Mouse (Mus musculus) cerebellum, adult 8-10 months (tissue): Measurements from ENCODE around the gene Rcan1.
"Not testable (repeated sequence)": the region's sequence is repeated elsewhere in the genome, so short reads cannot be mapped to it uniquely, and the experiment has no call there.

Experiments
- DNase-seq: peaks from one replicate; pipeline ENCODE4 v3.0.0; 2022

Rcan1 gene

GRCm38 (mm10) chr16:92428197-92428950 is 42.3 kb downstream of the Rcan1 start:
- no peak for DNase-seq

GRCm38 (mm10) chr16:92426708-92427107 is 44.0 kb downstream of the Rcan1 start:
- DNase-seq, result no peak

- no peak for DNase-seq
These were observed 44.8 kb downstream of the Rcan1 start for GRCm38 (mm10) chr16:92425875-92426274.

- peak; percentile 29 for DNase-seq
These were observed 47.3 kb downstream of the Rcan1 start for GRCm38 (mm10) chr16:92423363-92423762.

GRCm38 (mm10) chr16:92422435-92423362 is 48.0 kb downstream of the Rcan1 start:
- DNase-seq, result no peak

GRCm38 (mm10) chr16:92421147-92421934 is 49.3 kb downstream of the Rcan1 start:
- no peak for DNase-seq

- no peak for DNase-seq
These were observed 50.0 kb downstream of the Rcan1 start for GRCm38 (mm10) chr16:92420641-92421040.

GRCm38 (mm10) chr16:92419099-92419498 is 51.6 kb downstream of the Rcan1 start:
- no peak for DNase-seq

- DNase-seq, result no peak
These were observed 53.4 kb downstream of the Rcan1 start for GRCm38 (mm10) chr16:92417267-92417666.

- no peak for DNase-seq
These were observed 55.0 kb downstream of the Rcan1 start for GRCm38 (mm10) chr16:92415702-92416118.

- not testable (repeated sequence) for DNase-seq
These were observed 55.6 kb downstream of the Rcan1 start for GRCm38 (mm10) chr16:92415038-92415437.

GRCm38 (mm10) chr16:92412888-92413287 is 57.8 kb downstream of the Rcan1 start:
- no peak for DNase-seq

GRCm38 (mm10) chr16:92411981-92412706 is 58.5 kb downstream of the Rcan1 start:
- DNase-seq, result no peak

- DNase-seq, result no peak
These were observed 60.3 kb downstream of the Rcan1 start for GRCm38 (mm10) chr16:92410344-92410743.

GRCm38 (mm10) chr16:92407883-92408282 is 62.8 kb downstream of the Rcan1 start:
- no peak for DNase-seq

GRCm38 (mm10) chr16:92404141-92404540 is 66.5 kb downstream of the Rcan1 start:
- DNase-seq, result no peak

GRCm38 (mm10) chr16:92403069-92403468 is 67.6 kb downstream of the Rcan1 start:
- no peak for DNase-seq

GRCm38 (mm10) chr16:92402216-92402615 is 68.5 kb downstream of the Rcan1 start:
- no peak for DNase-seq

GRCm38 (mm10) chr16:92401206-92401605 is 69.5 kb downstream of the Rcan1 start:
- no peak for DNase-seq

- peak; percentile 50 for DNase-seq
These were observed 70.9 kb downstream of the Rcan1 start for GRCm38 (mm10) chr16:92399490-92400458.

GRCm38 (mm10) chr16:92398574-92399118 is 72.0 kb downstream of the Rcan1 start:
- DNase-seq, result no peak
